Comparison of ENCODE assay signal across 29 mouse cellular contexts in the genomic region with DNA sequence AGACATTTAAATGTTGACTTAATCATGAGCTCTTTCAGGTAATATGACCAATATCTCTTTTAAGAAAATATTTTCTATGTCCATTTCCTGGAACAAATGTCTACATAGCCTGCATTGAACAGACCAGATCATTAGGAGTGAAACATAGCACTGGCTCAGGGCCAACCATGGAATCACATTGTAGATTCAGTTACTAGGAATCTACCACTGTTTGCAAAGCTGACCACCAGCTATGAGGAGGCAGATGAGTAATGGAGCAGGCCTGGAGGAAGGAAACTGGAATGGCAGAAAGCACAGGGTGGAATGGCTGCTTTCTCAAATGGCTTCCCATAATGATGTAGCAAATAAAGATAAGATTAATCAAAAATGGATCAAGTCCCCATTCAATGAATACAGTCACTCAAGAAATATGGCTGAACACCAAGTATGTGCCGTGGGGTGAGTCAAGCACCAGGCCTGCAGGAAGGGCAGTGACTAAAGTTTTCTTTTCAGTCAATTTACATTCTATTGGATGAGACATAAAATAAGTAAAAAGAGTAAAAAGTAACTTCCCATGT.
DNase-seq lines count a peak whose midpoint lies in the region; ATAC-seq and TF ChIP-seq lines count a peak whose summit lies in the region.
"Had no signal": no experiment of that assay in that cellular context is flagged by ENCODE, and none has a peak within 500 bp of the region (broad histone marks: within the 10 kb centered on the region; RNA-seq: fewer than 3 reads in every experiment).

No protein-coding gene starts in this region.

- no peak overlapping the region for H3K9ac ChIP-seq in lung, embryonic 14.5 days
- H3K9ac ChIP-seq: forebrain, embryonic 15.5 days; hindbrain, embryonic 15.5 days; liver, embryonic 12.5 days; liver, postnatal 0 days had no signal

- ATAC-seq in lung, embryonic 14.5 days (ENCODE audit: insufficient read depth): no peak
- ATAC-seq: activated CD4-positive, CD25-positive, alpha-beta regulatory T cell, adult 4 months; forebrain, embryonic 15.5 days; inflammation-experienced regulatory T-cells, adult 6 months; liver, embryonic 12.5 days; liver, postnatal 0 days; lung, postnatal 0 days had no signal

- H3K9me3 ChIP-seq in lung, embryonic 14.5 days (ENCODE audit: low read depth, low read length): no peaks in the 10 kb centered on the region
- H3K9me3 ChIP-seq: forebrain, embryonic 10.5 days; forebrain, embryonic 15.5 days; hindbrain, embryonic 10.5 days; hindbrain, embryonic 15.5 days; liver, embryonic 12.5 days had no signal

- TF ChIP-seq POLR2A in myocyte (IDR thresholded peaks at IDR 0.05; ENCODE audit: insufficient read length, low read depth): no peak

- no peak overlapping the region for H3K27ac ChIP-seq in lung, embryonic 14.5 days (ENCODE audit: low read depth)
- H3K27ac ChIP-seq in left cerebral cortex, adult 2 months: no peak overlapping the region
- no peak overlapping the region for H3K27ac ChIP-seq in gastrocnemius, adult 2 months
- H3K27ac ChIP-seq: forebrain, embryonic 10.5 days; forebrain, embryonic 15.5 days; hindbrain, embryonic 10.5 days; hindbrain, embryonic 15.5 days; layer of hippocampus, adult 2 months; liver, embryonic 12.5 days; macrophage had no signal

- no peaks in the 10 kb centered on the region for H3K36me3 ChIP-seq in lung, embryonic 14.5 days (ENCODE audit: insufficient read depth)
- no peaks in the 10 kb centered on the region for H3K36me3 ChIP-seq in myocyte (ENCODE audit: control insufficient read depth, insufficient read depth)
- H3K36me3 ChIP-seq: forebrain, embryonic 10.5 days; forebrain, embryonic 15.5 days; hindbrain, embryonic 10.5 days; hindbrain, embryonic 15.5 days; liver, embryonic 12.5 days had no signal

- no peaks in the 10 kb centered on the region for H3K79me2 ChIP-seq in myocyte (ENCODE audit: control insufficient read depth, insufficient read depth)

- WGBS in lung, embryonic 14.5 days: 69% methylated on average over 1 of the region's 1 CpGs

- no peak for TF ChIP-seq CTCF in lung, embryonic 14.5 days (IDR thresholded peaks at IDR 0.05; ENCODE audit: low read depth)
- no peak for TF ChIP-seq CTCF in left cerebral cortex, adult 2 months (IDR thresholded peaks at IDR 0.05)
- no peak for TF ChIP-seq CTCF in gastrocnemius, adult 2 months (IDR thresholded peaks at IDR 0.05)

- H3ac ChIP-seq in myocyte (ENCODE audit: control insufficient read depth, insufficient read length): no peak overlapping the region

- no peak overlapping the region for H3K4me3 ChIP-seq in lung, embryonic 14.5 days (ENCODE audit: low read depth, low read length)
- no peak overlapping the region for H3K4me3 ChIP-seq in myocyte
- H3K4me3 ChIP-seq in left cerebral cortex, adult 2 months: no peak overlapping the region
- H3K4me3 ChIP-seq in gastrocnemius, adult 2 months: no peak overlapping the region
- H3K4me3 ChIP-seq: forebrain, embryonic 10.5 days; forebrain, embryonic 15.5 days; hindbrain, embryonic 10.5 days; hindbrain, embryonic 15.5 days; layer of hippocampus, adult 2 months; liver, embryonic 12.5 days had no signal

- DNase-seq in lung, embryonic 14.5 days: peak; percentile 17
- no peak for DNase-seq in lung, postnatal 4 days
- peak; percentile 95 for DNase-seq in 3T3-L1 (ENCODE audit: low read depth, low spot score)
- DNase-seq in Muller cell, postnatal 12 days (ENCODE audit: inconsistent ontology term): peak; percentile 85
- no peak for DNase-seq in left cerebral cortex, adult 2 months (ENCODE audit: extremely low spot score in 1 of 2, low spot score in 2 of 2)
- DNase-seq in embryo, embryonic 10.5 days (ENCODE audit: low spot score): no peak
- no peak for DNase-seq in gastrocnemius, adult 2 months
- DNase-seq: adrenal gland, adult 2 months; adrenal gland, postnatal 36 days; cerebellum, adult 2 months; cerebellum, postnatal 25 days; heart, postnatal 14 days; kidney, adult 11 months; kidney, postnatal 14 days; left cerebral cortex, postnatal 4 days; liver, postnatal 0 days; midbrain, embryonic 14.5 days; right cerebral cortex, postnatal 4 days had no signal

- H3K4me2 ChIP-seq in lung, embryonic 14.5 days: no peak overlapping the region
- peak overlapping the region; percentile 43 for H3K4me2 ChIP-seq in myocyte (ENCODE audit: low read depth)
- H3K4me2 ChIP-seq: forebrain, embryonic 15.5 days; hindbrain, embryonic 15.5 days; liver, embryonic 12.5 days had no signal

- peaks cover 5% of the 10 kb centered on the region for H3K4me1 ChIP-seq in lung, embryonic 14.5 days (ENCODE audit: insufficient read depth)
- H3K4me1 ChIP-seq: forebrain, embryonic 15.5 days; hindbrain, embryonic 15.5 days; liver, embryonic 12.5 days had no signal

- no peaks in the 10 kb centered on the region for H3K27me3 ChIP-seq in lung, embryonic 14.5 days (ENCODE audit: insufficient read depth, low read length)
- H3K27me3 ChIP-seq in myocyte (ENCODE audit: control insufficient read depth, insufficient read depth, insufficient read length): no peaks in the 10 kb centered on the region
- H3K27me3 ChIP-seq: forebrain, embryonic 15.5 days; hindbrain, embryonic 15.5 days; liver, embryonic 12.5 days had no signal

- intact Hi-C loops in left cerebral cortex, adult 2 months (cut with DNase I): no loop called here
- intact Hi-C loops in gastrocnemius, adult 2 months (cut with DNase I): no loop called here

TF ChIP-seq in myocyte, 11 proteins besides CTCF, POLR2A, EP300 and RAD21:
- TF ChIP-seq USF1 (IDR thresholded peaks at IDR 0.05; ENCODE audit: low read depth): no peak
- TF ChIP-seq POLR2AphosphoS2 (IDR thresholded peaks at IDR 0.05; ENCODE audit: insufficient read length, low read depth): no peak
- no peak for TF ChIP-seq REST (IDR thresholded peaks at IDR 0.05; ENCODE audit: insufficient read depth, insufficient read length)
- no peak for TF ChIP-seq MAX (IDR thresholded peaks at IDR 0.05; ENCODE audit: low read depth)
- TF ChIP-seq MYOD1 (IDR thresholded peaks at IDR 0.05; ENCODE audit: control insufficient read depth in 1 of 3, insufficient read length in 2 of 3, low read depth in 2 of 3): no peak
- TF ChIP-seq CEBPB (IDR thresholded peaks at IDR 0.05; ENCODE audit: insufficient read depth, poor library complexity, severe bottlenecking): no peak
- TF ChIP-seq SRF (IDR thresholded peaks at IDR 0.05; ENCODE audit: control insufficient read depth, insufficient read length, low read depth): no peak
- TF ChIP-seq TCF12 (IDR thresholded peaks at IDR 0.05; ENCODE audit: insufficient read depth, poor library complexity, severe bottlenecking): no peak
- TF ChIP-seq E2F4 (IDR thresholded peaks at IDR 0.05; ENCODE audit: insufficient read depth): no peak

Comparison
In these comparisons a context has a peak if more than half of its experiments do, and no peak if none do; other contexts are left out.
1. DNase-seq: peak in lung, embryonic 14.5 days (single experiment), 3T3-L1 (single experiment) and Muller cell, postnatal 12 days (single experiment); none in lung, postnatal 4 days (0 of 2), left cerebral cortex, adult 2 months (0 of 2), embryo, embryonic 10.5 days (single experiment) and gastrocnemius, adult 2 months (single experiment).